Mouse (Mus musculus) liver, adult 2 months (tissue): Measurements from ENCODE around the gene Prr7.

Experiments used
- CTCF ChIP-seq: fragments of 200-500 bp; IDR thresholded peaks from 2 replicates; pipeline ENCODE4 v1.5.1; 2011; ENCODE audit warnings: low read depth, low read length, control low read depth
- POLR2A ChIP-seq: fragments of 200-500 bp; IDR thresholded peaks from 2 replicates; pipeline ENCODE4 v1.6.1; 2011; ENCODE audit warnings: low read length, control low read depth; ENCODE audit not compliant: insufficient read depth; ENCODE audit errors: extremely low read depth

GRCm38 (mm10) chr13:55502405-55502804 is 38.3 kb downstream of the Prr7 start:
- TF ChIP-seq POLR2A = no peak
- no peak for TF ChIP-seq CTCF
